Mouse (Mus musculus) kidney, postnatal 36 days (tissue): ENCODE measurements at regions not wholly inside any gene's neighbourhood (a gene's known extent, or its start where the extent isn't known, plus 50 kb on each side); places are given as distances from the start of the nearest gene placed in this dataset.
A peak's percentile ranks its signal among the peaks of the same experiment; 100 is the strongest.

Experiments
- DNase-seq, 2 experiments: peaks; one replicate each; pipeline ENCODE4 v3.0.0; 2021 to 2022; ENCODE audit warnings: mixed read lengths in 2 of 2

- DNase-seq: no peak
Measured at GRCm38 (mm10) chr3:80284656-80285055, 400.3 kb downstream of the Fam198b start.

- no peak for DNase-seq
Measured at GRCm38 (mm10) chr3:80285246-80285645, 400.9 kb downstream of the Fam198b start.

- no peak for DNase-seq
Measured at GRCm38 (mm10) chr3:80293485-80293884, 409.2 kb downstream of the Fam198b start.

- DNase-seq: no peak
Measured at GRCm38 (mm10) chr3:80307632-80308031, 423.3 kb downstream of the Fam198b start.

GRCm38 (mm10) chr3:80309931-80310330 lies 425.6 kb downstream of the Fam198b start:
- DNase-seq: no peak

- no peak for DNase-seq
Measured at GRCm38 (mm10) chr3:80311689-80312088, 427.4 kb downstream of the Fam198b start.

GRCm38 (mm10) chr3:80322291-80322690 lies 438.0 kb downstream of the Fam198b start:
- DNase-seq: no peak

GRCm38 (mm10) chr3:80324726-80325125 lies 440.4 kb downstream of the Fam198b start:
- DNase-seq: no peak

GRCm38 (mm10) chr3:80331776-80332175 lies 447.4 kb downstream of the Fam198b start:
- DNase-seq: no peak

- DNase-seq: no peak
Measured at GRCm38 (mm10) chr3:80334446-80334893, 450.1 kb downstream of the Fam198b start.

- DNase-seq: no peak
Measured at GRCm38 (mm10) chr3:80336123-80336674, 451.9 kb downstream of the Fam198b start.

- DNase-seq: no peak
Measured at GRCm38 (mm10) chr3:80367972-80368371, 434.7 kb downstream of the Gria2 start.

- DNase-seq: no peak
Measured at GRCm38 (mm10) chr3:80369214-80369941, 433.3 kb downstream of the Gria2 start.

GRCm38 (mm10) chr3:80372436-80372835 lies 430.2 kb downstream of the Gria2 start:
- DNase-seq: peak in 1 of 2 experiments; percentile 1

GRCm38 (mm10) chr3:80385986-80386385 lies 416.6 kb downstream of the Gria2 start:
- no peak for DNase-seq

- no peak for DNase-seq
Measured at GRCm38 (mm10) chr3:80396240-80396639, 406.4 kb downstream of the Gria2 start.

- DNase-seq: no peak
Measured at GRCm38 (mm10) chr3:80420453-80420852, 382.2 kb downstream of the Gria2 start.

GRCm38 (mm10) chr3:80421461-80421860 lies 381.2 kb downstream of the Gria2 start:
- DNase-seq: no peak

GRCm38 (mm10) chr3:80422106-80422505 lies 380.5 kb downstream of the Gria2 start:
- no peak for DNase-seq

- no peak for DNase-seq
Measured at GRCm38 (mm10) chr3:80422646-80423045, 380.0 kb downstream of the Gria2 start.
